In genomic region chr17:87608841-87609240, GRCm38 (mm10) we compare ENCODE assay signal across 11 mouse cellular contexts. TPM values are rescaled to one million over a fixed set of nuclear protein-coding genes. Genes with fewer than 3 reads are reported as not detected.
DNase-seq lines count a peak whose midpoint lies in the region; ATAC-seq and TF ChIP-seq lines count a peak whose summit lies in the region.
"Had no signal": no experiment of that assay in that cellular context is flagged by ENCODE, and none has a peak within 500 bp of the region (broad histone marks: within the 10 kb centered on the region; RNA-seq: fewer than 3 reads in every experiment).

No protein-coding gene starts in this region.

- TF ChIP-seq EP300 in stomach, postnatal 0 days (optimal IDR thresholded peaks at IDR 0.05): no peak

- peaks cover 4% of the 10 kb centered on the region; the same call in 1 of the 2 replicates for H3K4me1 ChIP-seq in heart, embryonic 11.5 days (ENCODE audit: control insufficient read depth, insufficient read depth, low read length)
- H3K4me1 ChIP-seq in thymus, adult 2 months (replicated peaks; ENCODE audit: control insufficient read depth, insufficient read depth, low read length): peaks cover 22% of the 10 kb centered on the region
- peaks cover 27% of the 10 kb centered on the region for H3K4me1 ChIP-seq in midbrain, embryonic 10.5 days
- H3K4me1 ChIP-seq in stomach, postnatal 0 days (replicated peaks; ENCODE audit: control insufficient read depth, insufficient read depth): peaks cover 4% of the 10 kb centered on the region; the same call in 1 of the 2 replicates

- WGBS in heart, embryonic 11.5 days (ENCODE audit: insufficient replicate concordance): 77% methylated on average over 8 of the region's 8 CpGs
- 31% methylated on average over 8 of the region's 8 CpGs for WGBS in thymus, adult 2 months
- 81% methylated on average over 8 of the region's 8 CpGs for WGBS in midbrain, embryonic 10.5 days
- WGBS in stomach, postnatal 0 days: 69% methylated on average over 8 of the region's 8 CpGs

- H3K27me3 ChIP-seq in heart, embryonic 11.5 days (ENCODE audit: control insufficient read depth, insufficient read depth, low read length): no peaks in the 10 kb centered on the region
- H3K27me3 ChIP-seq in thymus, adult 2 months (ENCODE audit: control insufficient read depth, insufficient read depth, low read length): no peaks in the 10 kb centered on the region
- H3K27me3 ChIP-seq in midbrain, embryonic 10.5 days (ENCODE audit: low read depth, poor library complexity, severe bottlenecking): 0 out of 2 replicates have a peak, but pooled peaks cover 8% of the 10 kb centered on the region
- H3K27me3 ChIP-seq in stomach, postnatal 0 days (ENCODE audit: control insufficient read depth, insufficient read depth, low read length): no peaks in the 10 kb centered on the region

- H3K4me3 ChIP-seq in heart, embryonic 11.5 days (ENCODE audit: low read depth, low read length): no peak overlapping the region
- H3K4me3 ChIP-seq in thymus, adult 2 months (ENCODE audit: control insufficient read depth, insufficient read depth, low read length): peak overlapping the region; percentile 24
- 0 out of 2 replicates have a peak overlapping the region, but pooled peaks have one; percentile 45 for H3K4me3 ChIP-seq in midbrain, embryonic 10.5 days
- H3K4me3 ChIP-seq in stomach, postnatal 0 days (ENCODE audit: low read depth, low read length): no peak overlapping the region

- TF ChIP-seq POLR2A in thymus, adult 2 months (IDR thresholded peaks at IDR 0.05; ENCODE audit: control insufficient read depth, extremely low read depth, insufficient read depth, low read length, poor library complexity): no peak

- no peaks in the 10 kb centered on the region for H3K9me3 ChIP-seq in heart, embryonic 11.5 days (replicated peaks; ENCODE audit: control insufficient read depth, low read length)
- no peaks in the 10 kb centered on the region for H3K9me3 ChIP-seq in midbrain, embryonic 10.5 days (replicated peaks)
- H3K9me3 ChIP-seq in stomach, postnatal 0 days (ENCODE audit: control insufficient read depth, low read length): no peaks in the 10 kb centered on the region
- H3K9me3 ChIP-seq: limb, embryonic 12.5 days had no signal

- no peaks in the 10 kb centered on the region for H3K36me3 ChIP-seq in heart, embryonic 11.5 days (ENCODE audit: control insufficient read depth, insufficient read depth, low read length)
- H3K36me3 ChIP-seq in thymus, adult 2 months (ENCODE audit: control insufficient read depth, insufficient read depth, low read length): no peaks in the 10 kb centered on the region
- H3K36me3 ChIP-seq in midbrain, embryonic 10.5 days: no peaks in the 10 kb centered on the region
- H3K36me3 ChIP-seq in stomach, postnatal 0 days (ENCODE audit: control insufficient read depth, insufficient read depth, low read length): no peaks in the 10 kb centered on the region
- H3K36me3 ChIP-seq: limb, embryonic 12.5 days had no signal

- intact Hi-C loops in heart, postnatal 36 days (cut with DNase I): no loop called here

- no peak for DNase-seq in heart, postnatal 36 days
- no peak for DNase-seq in thymus, adult 2 months
- DNase-seq in thymus, postnatal 36 days: no peak
- no peak for DNase-seq in midbrain, embryonic 10.5 days (ENCODE audit: low spot score)
- no peak for DNase-seq in stomach, postnatal 0 days (ENCODE audit: low spot score)
- no peak for DNase-seq in frontal cortex, adult 2 months (ENCODE audit: extremely low spot score in 1 of 2, low spot score in 1 of 2)

- no peak for ATAC-seq in heart, embryonic 11.5 days (replicated peaks; ENCODE audit: insufficient number of reproducible peaks, low FRiP score, low TSS enrichment)
- peak; percentile 31; the same call in 1 of the 2 replicates for ATAC-seq in stomach, postnatal 0 days (ENCODE audit: low FRiP score, low TSS enrichment)
- ATAC-seq in megakaryocyte progenitor cell, adult 5-6 weeks (replicated peaks; ENCODE audit: poor library complexity): no peak

- H3K27ac ChIP-seq in heart, embryonic 11.5 days (ENCODE audit: low read depth, low read length): no peak overlapping the region
- peak overlapping the region; percentile 18 for H3K27ac ChIP-seq in thymus, adult 2 months (ENCODE audit: control insufficient read depth, insufficient read depth, low read length)
- H3K27ac ChIP-seq in midbrain, embryonic 10.5 days (replicated peaks): no peak overlapping the region
- no peak overlapping the region for H3K27ac ChIP-seq in stomach, postnatal 0 days (replicated peaks)
- H3K27ac ChIP-seq: limb, embryonic 12.5 days had no signal

- no peak overlapping the region for H3K9ac ChIP-seq in heart, embryonic 11.5 days (ENCODE audit: low read depth, low read length)
- H3K9ac ChIP-seq in stomach, postnatal 0 days (ENCODE audit: low read length): no peak overlapping the region
- H3K9ac ChIP-seq: limb, embryonic 12.5 days had no signal

- no peak for TF ChIP-seq CTCF in thymus, adult 2 months (IDR thresholded peaks at IDR 0.05; ENCODE audit: borderline replicate concordance, control insufficient read depth, extremely low read depth, insufficient read depth, low read length, poor library complexity)
- TF ChIP-seq CTCF in stomach, postnatal 0 days (IDR thresholded peaks at IDR 0.05; ENCODE audit: low read depth): no peak

- H3K4me2 ChIP-seq in heart, embryonic 11.5 days: peak overlapping the region; percentile 62; the same call in 1 of the 2 replicates
- no peak overlapping the region for H3K4me2 ChIP-seq in stomach, postnatal 0 days (replicated peaks; ENCODE audit: low read depth)

RNA-seq across cellular contexts. Expression of gene Epcam, which starts 26.9 kb away (rescaled TPM):
- polyA plus RNA-seq in heart, embryonic 11.5 days (2014; fragmentation: Nextera tagmentation; extraction: Ambion mirVana): 4.1 and 7.1 TPM in 2 replicates
- total RNA-seq in heart, postnatal 36 days (2021): not detected
- 29.3 and 37.4 TPM in 2 replicates for polyA plus RNA-seq in thymus, adult 2 months (2012; rRNA removed)
- 8.3 and 11.8 TPM in 2 replicates for polyA plus RNA-seq in midbrain, embryonic 10.5 days (2016; fragmentation: Nextera tagmentation; extraction: Ambion mirVana)
- 308 and 316 TPM in 2 replicates for polyA plus RNA-seq in stomach, postnatal 0 days (2015; fragmentation: Nextera tagmentation; extraction: Ambion mirVana)
- total RNA-seq in megakaryocyte progenitor cell, adult 5-6 weeks (2015): not detected in 2 replicates
- total RNA-seq in megakaryocyte progenitor cell, adult 5-6 weeks (2017): 0.34 TPM in 1 of 2 replicates, not detected in the other
- polyA plus RNA-seq in frontal cortex, adult 2 months (2012; rRNA removed): 0.66 and 0.90 TPM in 2 replicates
- total RNA-seq: common myeloid progenitor, adult 5-6 weeks; gastrocnemius, adult 8-10 months had no signal

Comparison
In these comparisons a context has a peak if more than half of its experiments do, and no peak if none do; other contexts are left out.
1. H3K4me3 ChIP-seq: peak in thymus, adult 2 months (single experiment) and midbrain, embryonic 10.5 days (single experiment); none in heart, embryonic 11.5 days (single experiment) and stomach, postnatal 0 days (single experiment).